Mouse (Mus musculus): ENCODE results near the gene Plscr5. TPM values are rescaled to one million over a fixed set of nuclear protein-coding genes. Genes with fewer than 3 reads are reported as not detected.

Plscr5 gene
- total RNA-seq, 2 experiments from 2014 or later, result not detected

- intact Hi-C loops (cut with DNase I), result no loop called here
- no peak for DNase-seq
Observed at GRCm38 (mm10) chr9:92226127-92226655, 33.5 kb downstream of the Plscr5 start.

GRCm38 (mm10) chr9:92226795-92227194 lies 34.1 kb downstream of the Plscr5 start:
- DNase-seq, result no peak
- intact Hi-C loops (cut with DNase I), result no loop called here

- intact Hi-C loops (cut with DNase I), result no loop called here
- no peak for DNase-seq
Observed at GRCm38 (mm10) chr9:92228867-92229832, 36.4 kb downstream of the Plscr5 start.

- intact Hi-C loops (cut with DNase I), result no loop called here
- no peak for DNase-seq
Observed at GRCm38 (mm10) chr9:92229833-92230205, 37.1 kb downstream of the Plscr5 start.

GRCm38 (mm10) chr9:92234901-92235458 lies 42.2 kb downstream of the Plscr5 start:
- intact Hi-C loops (cut with DNase I), result no loop called here
- no peak for DNase-seq

- intact Hi-C loops (cut with DNase I), result no loop called here
- DNase-seq, result no peak
Observed at GRCm38 (mm10) chr9:92248773-92249446, 56.2 kb downstream of the Plscr5 start.

GRCm38 (mm10) chr9:92249447-92249852 lies 56.7 kb downstream of the Plscr5 start, which contains the start of gene Plscr1:
Plscr1 (plus strand) TSS chr9:92249750.
- intact Hi-C loops (cut with DNase I), result no loop called here

GRCm38 (mm10) chr9:92249987-92250772 lies 57.4 kb downstream of the Plscr5 start:
- peak; percentile 70 to 71 for DNase-seq
- intact Hi-C loops (cut with DNase I), result no loop called here

More at GRCm38 (mm10) chr9:92249447-92249852, 56.7 kb downstream of the Plscr5 start, which contains the start of gene Plscr1:
- DNase-seq, result no peak

- DNase-seq, result no peak
- intact Hi-C loops (cut with DNase I), result no loop called here
Observed at GRCm38 (mm10) chr9:92252718-92253117, 60.0 kb downstream of the Plscr5 start.

- intact Hi-C loops (cut with DNase I), result no loop called here
- DNase-seq, result no peak
Observed at GRCm38 (mm10) chr9:92253585-92254321, 61.0 kb downstream of the Plscr5 start.

Other genes with a start within 250 kb of the Plscr5 start
- under 1 TPM; 0.67 to 0.69 TPM for gene Plscr1, start 56.8 kb downstream of the Plscr5 start, total RNA-seq (2021)
- gene Plscr2, start 82.7 kb downstream of the Plscr5 start, total RNA-seq (2021), result 1 to 10 TPM; 1.3 to 1.4 TPM
- gene 1700057G04Rik, start 116.4 kb downstream of the Plscr5 start, total RNA-seq (2021), result not detected